Mouse (Mus musculus): Measurements from ENCODE around the gene Jam3. TPM values are rescaled to one million over a fixed set of nuclear protein-coding genes. Genes with fewer than 3 reads are reported as not detected.
A peak's percentile ranks its signal among the peaks of the same experiment; 100 is the strongest.

Gene Jam3
- polyA plus RNA-seq, 1 experiment from 2014 or later: 47.4 TPM

- Histone ChIP-seq H3K36me3 (no peaks in the 10 kb centered on the region), H3K4me1 (replicated peaks) (peaks cover 24% of the 10 kb centered on the region), H3K27ac (ENCODE audit: poor library complexity, severe bottlenecking) (peak overlapping the region; percentile 63), H3K27me3 (replicated peaks) (no peaks in the 10 kb centered on the region), H3K4me2 (0 out of 2 replicates have a peak overlapping the region, but pooled peaks have one; percentile 14), H3K4me3 (no peak overlapping the region), H3K9me3 (replicated peaks) (no peaks in the 10 kb centered on the region), H3K9ac (no peak overlapping the region)
- WGBS: 47% methylated on average over 5 of the region's 5 CpGs
- no peak for ATAC-seq (ENCODE audit: insufficient number of reproducible peaks, low FRiP score)
Measured at GRCm38 (mm10) chr9:27110681-27111080, 44.5 kb downstream of the Jam3 start.

GRCm38 (mm10) chr9:27109533-27110514 lies 45.4 kb downstream of the Jam3 start:
- 0 out of 2 replicates have a peak overlapping the region, but pooled peaks have one; percentile 4 for H3K9ac ChIP-seq
- peak overlapping the region; percentile 33 for H3K4me2 ChIP-seq
- peak; percentile 79 for ATAC-seq (ENCODE audit: insufficient number of reproducible peaks, low FRiP score)

GRCm38 (mm10) chr9:27108451-27108850 lies 46.8 kb downstream of the Jam3 start:
- Histone ChIP-seq H3K36me3 (peaks cover 19% of the 10 kb centered on the region), H3K4me3 (no peak overlapping the region), H3K27ac (ENCODE audit: poor library complexity, severe bottlenecking) (no peak overlapping the region), H3K9ac (no peak overlapping the region), H3K27me3 (replicated peaks) (no peaks in the 10 kb centered on the region), H3K4me2 (no peak overlapping the region), H3K4me1 (replicated peaks) (peaks cover 24% of the 10 kb centered on the region), H3K9me3 (replicated peaks) (no peaks in the 10 kb centered on the region)
- 70% methylated on average over 4 of the region's 4 CpGs for WGBS
- ATAC-seq (ENCODE audit: insufficient number of reproducible peaks, low FRiP score): no peak

More at GRCm38 (mm10) chr9:27109533-27110514, 45.4 kb downstream of the Jam3 start:
- peaks cover 6% of the 10 kb centered on the region for H3K36me3 ChIP-seq
- H3K27me3 ChIP-seq (replicated peaks): no peaks in the 10 kb centered on the region
- peak overlapping the region; percentile 22; the same call in 1 of the 2 replicates for H3K27ac ChIP-seq (ENCODE audit: poor library complexity, severe bottlenecking)
- no peaks in the 10 kb centered on the region for H3K9me3 ChIP-seq (replicated peaks)
- WGBS: 50% methylated on average over 22 of the region's 22 CpGs
- peaks cover 24% of the 10 kb centered on the region for H3K4me1 ChIP-seq (replicated peaks)
- no peak overlapping the region for H3K4me3 ChIP-seq

- Histone ChIP-seq H3K4me2 (no peak overlapping the region), H3K27me3 (replicated peaks) (no peaks in the 10 kb centered on the region), H3K9ac (no peak overlapping the region), H3K4me3 (no peak overlapping the region), H3K36me3 (peaks cover 42% of the 10 kb centered on the region), H3K4me1 (replicated peaks) (peaks cover 21% of the 10 kb centered on the region), H3K9me3 (replicated peaks) (no peaks in the 10 kb centered on the region), H3K27ac (ENCODE audit: poor library complexity, severe bottlenecking) (no peak overlapping the region)
- WGBS: 41% methylated on average over 1 of the region's 1 CpGs
- no peak for ATAC-seq (ENCODE audit: insufficient number of reproducible peaks, low FRiP score)
Measured at GRCm38 (mm10) chr9:27106081-27106480, 49.1 kb downstream of the Jam3 start.

- H3K36me3 ChIP-seq: peaks cover 80% of the 10 kb centered on the region
- no peaks in the 10 kb centered on the region for H3K9me3 ChIP-seq (replicated peaks)
- H3K27me3 ChIP-seq (replicated peaks): no peaks in the 10 kb centered on the region
- 0 out of 2 replicates have a peak, but pooled peaks cover 5% of the 10 kb centered on the region for H3K4me1 ChIP-seq (replicated peaks)
- no peak overlapping the region for H3K4me2 ChIP-seq
- no peak overlapping the region for H3K27ac ChIP-seq (ENCODE audit: poor library complexity, severe bottlenecking)
- H3K4me3 ChIP-seq: no peak overlapping the region
- no peak for ATAC-seq (ENCODE audit: insufficient number of reproducible peaks, low FRiP score)
- H3K9ac ChIP-seq: no peak overlapping the region
- 91% methylated on average over 6 of the region's 6 CpGs for WGBS
Measured at GRCm38 (mm10) chr9:27101466-27101865, 53.8 kb downstream of the Jam3 start.

- Histone ChIP-seq H3K4me3 (no peak overlapping the region), H3K9ac (no peak overlapping the region), H3K27ac (ENCODE audit: poor library complexity, severe bottlenecking) (no peak overlapping the region), H3K4me1 (replicated peaks) (0 out of 2 replicates have a peak, but pooled peaks cover 5% of the 10 kb centered on the region), H3K36me3 (peaks cover 87% of the 10 kb centered on the region), H3K4me2 (no peak overlapping the region), H3K27me3 (replicated peaks) (no peaks in the 10 kb centered on the region), H3K9me3 (replicated peaks) (no peaks in the 10 kb centered on the region)
- WGBS: 75% methylated on average over 4 of the region's 4 CpGs
- ATAC-seq (ENCODE audit: insufficient number of reproducible peaks, low FRiP score): no peak
Measured at GRCm38 (mm10) chr9:27099474-27099873, 55.7 kb downstream of the Jam3 start.

GRCm38 (mm10) chr9:27098557-27098956 lies 56.7 kb downstream of the Jam3 start:
- Histone ChIP-seq H3K9ac (no peak overlapping the region), H3K27ac (ENCODE audit: poor library complexity, severe bottlenecking) (no peak overlapping the region), H3K9me3 (replicated peaks) (no peaks in the 10 kb centered on the region), H3K4me3 (no peak overlapping the region), H3K4me1 (replicated peaks) (0 out of 2 replicates have a peak, but pooled peaks cover 5% of the 10 kb centered on the region), H3K27me3 (replicated peaks) (no peaks in the 10 kb centered on the region), H3K4me2 (no peak overlapping the region), H3K36me3 (peaks cover 86% of the 10 kb centered on the region)
- ATAC-seq (ENCODE audit: insufficient number of reproducible peaks, low FRiP score): no peak
- WGBS: 91% methylated on average over 8 of the region's 8 CpGs

- WGBS: 34% methylated on average over 4 of the region's 4 CpGs
- Histone ChIP-seq H3K9me3 (replicated peaks) (no peaks in the 10 kb centered on the region), H3K36me3 (peaks cover 86% of the 10 kb centered on the region), H3K27ac (ENCODE audit: poor library complexity, severe bottlenecking) (no peak overlapping the region), H3K27me3 (replicated peaks) (no peaks in the 10 kb centered on the region), H3K4me2 (no peak overlapping the region), H3K9ac (no peak overlapping the region), H3K4me1 (replicated peaks) (0 out of 2 replicates have a peak, but pooled peaks cover 5% of the 10 kb centered on the region), H3K4me3 (no peak overlapping the region)
- ATAC-seq (ENCODE audit: insufficient number of reproducible peaks, low FRiP score): no peak
Measured at GRCm38 (mm10) chr9:27098092-27098491, 57.1 kb downstream of the Jam3 start.

- Histone ChIP-seq H3K4me1 (replicated peaks) (0 out of 2 replicates have a peak, but pooled peaks cover 2% of the 10 kb centered on the region), H3K36me3 (peaks cover 88% of the 10 kb centered on the region), H3K9ac (no peak overlapping the region), H3K27me3 (replicated peaks) (no peaks in the 10 kb centered on the region), H3K4me3 (no peak overlapping the region), H3K9me3 (replicated peaks) (no peaks in the 10 kb centered on the region), H3K27ac (ENCODE audit: poor library complexity, severe bottlenecking) (no peak overlapping the region), H3K4me2 (no peak overlapping the region)
- ATAC-seq (ENCODE audit: insufficient number of reproducible peaks, low FRiP score): no peak
- 92% methylated on average over 6 of the region's 6 CpGs for WGBS
Measured at GRCm38 (mm10) chr9:27092916-27093315, 62.3 kb downstream of the Jam3 start.

- Histone ChIP-seq H3K4me3 (no peak overlapping the region), H3K27me3 (replicated peaks) (no peaks in the 10 kb centered on the region), H3K27ac (ENCODE audit: poor library complexity, severe bottlenecking) (no peak overlapping the region), H3K9me3 (replicated peaks) (no peaks in the 10 kb centered on the region), H3K36me3 (peaks cover 91% of the 10 kb centered on the region), H3K4me1 (replicated peaks) (no peaks in the 10 kb centered on the region), H3K4me2 (no peak overlapping the region), H3K9ac (no peak overlapping the region)
- 91% methylated on average over 13 of the region's 13 CpGs for WGBS
- ATAC-seq (ENCODE audit: insufficient number of reproducible peaks, low FRiP score): no peak
Measured at GRCm38 (mm10) chr9:27090801-27091775, 64.1 kb downstream of the Jam3 start.
